Mouse (Mus musculus) intestine, postnatal 0 days (tissue): ENCODE data around the gene Zfp988. TPM values are rescaled to one million over a fixed set of nuclear protein-coding genes. Genes with fewer than 3 reads are reported as not detected.
A peak's percentile ranks its signal among the peaks of the same experiment; 100 is the strongest.
"Not testable (repeated sequence)": the region's sequence is repeated elsewhere in the genome, so short reads cannot be mapped to it uniquely, and the experiment has no call there.

ENCODE experiments used
- ATAC-seq: fragments of 200-750 bp; cut with Nextera tagmentation; 2 replicates; pipeline ENCODE4 v1.8.0; 2017; ENCODE audit warnings: mild to moderate bottlenecking, moderate TSS enrichment, moderate library complexity
- H3K27ac ChIP-seq: fragments of 300-500 bp; sonication (generic); 2 replicates; pipeline ENCODE4 v1.5.1; 2014; ENCODE audit warnings: mild to moderate bottlenecking, low read depth, low read length, moderate library complexity
- H3K27me3 ChIP-seq: fragments of 300-500 bp; sonication (generic); replicated peaks from 2 replicates; pipeline ENCODE4 v1.6.1; 2014; ENCODE audit warnings: low read length, mixed read lengths; ENCODE audit not compliant: control insufficient read depth, insufficient read depth
- H3K36me3 ChIP-seq: fragments of 300-500 bp; sonication (generic); 2 replicates; pipeline ENCODE4 v1.6.1; 2014; ENCODE audit warnings: mild to moderate bottlenecking, moderate library complexity; ENCODE audit not compliant: control insufficient read depth, insufficient read depth
- H3K4me1 ChIP-seq: fragments of 300-500 bp; sonication (generic); replicated peaks from 2 replicates; pipeline ENCODE4 v1.6.1; 2014; ENCODE audit warnings: antibody characterized with exemption, low read length, mixed read lengths; ENCODE audit not compliant: control insufficient read depth, insufficient read depth
- H3K4me2 ChIP-seq: fragments of 300-500 bp; sonication (generic); replicated peaks from 2 replicates; pipeline ENCODE4 v1.6.1; 2014; ENCODE audit warnings: low read depth, mild to moderate bottlenecking, moderate library complexity
- H3K4me3 ChIP-seq: fragments of 300-500 bp; sonication (generic); 2 replicates; pipeline ENCODE4 v1.5.1; 2014; ENCODE audit warnings: low read depth, low read length
- H3K9ac ChIP-seq: fragments of 300-500 bp; sonication (generic); 2 replicates; pipeline ENCODE4 v1.6.1; 2014; ENCODE audit warnings: mild to moderate bottlenecking, low read depth, low read length
- H3K9me3 ChIP-seq: fragments of 300-500 bp; sonication (generic); 2 replicates; pipeline ENCODE4 v1.6.1; 2016; ENCODE audit warnings: mixed run types; ENCODE audit not compliant: control insufficient read depth
- CTCF ChIP-seq: sonication (generic); IDR thresholded peaks from 2 replicates; pipeline ENCODE4 v1.5.1; 2016; ENCODE audit warnings: low read depth, mild to moderate bottlenecking, control low read depth, antibody characterized with exemption, moderate library complexity
- WGBS: fragments of 180-500 bp; shearing (Covaris S2); extraction: QIAGEN DNeasy Blood & Tissue Kit; methylation state at CpG from one replicate; pipeline ENCODE4 v1.1.7; 2014; 5-methylcytosine and 5-hydroxymethylcytosine counted together
- polyA plus RNA-seq: library from polyadenylated mRNA; unstranded; fragments of >200 nt; fragmentation: Nextera tagmentation; extraction: Ambion mirVana; gene quantifications from 2 replicates; pipeline ENCODE4 v1.2.1, GENCODE M21; 2015

Zfp988 gene
- polyA plus RNA-seq, 1 experiment from 2014 or later, result 0.18 TPM

GRCm38 (mm10) chr4:147338032-147338610, 32.6 kb downstream of the Zfp988 start:
- no peak overlapping the region for H3K9ac ChIP-seq
- WGBS, result 70% methylated on average over 5 of the region's 5 CpGs
- H3K9me3 ChIP-seq, result peaks cover 59% of the 10 kb centered on the region
- H3K4me1 ChIP-seq, result no peaks in the 10 kb centered on the region
- H3K27me3 ChIP-seq, result no peaks in the 10 kb centered on the region
- TF ChIP-seq CTCF, result no peak
- no peak overlapping the region for H3K27ac ChIP-seq
- H3K4me2 ChIP-seq, result no peak overlapping the region
- no peak overlapping the region for H3K4me3 ChIP-seq
- no peaks in the 10 kb centered on the region for H3K36me3 ChIP-seq
- ATAC-seq, result peak; percentile 41; the same call in 1 of the 2 replicates

- peaks cover 64% of the 10 kb centered on the region for H3K9me3 ChIP-seq
- not testable (repeated sequence) for H3K4me3 ChIP-seq, H3K4me2 ChIP-seq, ATAC-seq, H3K36me3 ChIP-seq, H3K27ac ChIP-seq, H3K9ac ChIP-seq, H3K27me3 ChIP-seq, H3K4me1 ChIP-seq
- 81% methylated on average over 3 of the region's 3 CpGs for WGBS
Observed at GRCm38 (mm10) chr4:147338706-147339105, 33.2 kb downstream of the Zfp988 start.

DNA sequence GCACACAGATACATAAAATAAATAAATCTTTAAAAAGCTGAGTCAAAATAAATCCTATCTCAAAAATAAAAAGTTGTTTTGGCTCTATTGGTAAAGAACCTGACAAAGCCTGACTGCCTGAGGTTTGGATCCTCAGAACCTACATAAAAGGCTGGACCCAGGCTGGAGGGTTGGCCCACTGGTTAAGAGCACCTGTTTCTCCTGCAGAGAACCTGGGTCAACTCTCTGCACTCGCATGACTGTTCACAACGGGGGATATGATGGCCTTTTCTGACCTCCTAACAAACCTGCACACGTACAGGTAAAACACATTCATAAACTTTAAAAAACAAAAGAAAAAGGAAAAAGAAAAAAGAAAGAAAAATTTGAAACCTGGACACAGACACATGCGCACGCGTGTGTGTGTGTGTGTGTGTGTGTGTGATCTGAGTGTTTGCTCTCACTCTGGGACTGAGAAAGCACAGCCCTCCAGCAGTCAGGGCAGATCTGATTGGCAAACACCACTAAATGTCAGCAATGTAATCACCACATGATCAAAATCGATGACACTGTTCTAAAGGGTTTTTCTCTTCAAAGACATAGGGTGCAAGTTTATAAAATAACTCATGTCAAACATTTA, 34.2 kb downstream of the Zfp988 start:
- H3K4me2 ChIP-seq, H3K27ac ChIP-seq, H3K9ac ChIP-seq, H3K4me3 ChIP-seq, H3K4me1 ChIP-seq, ATAC-seq, H3K27me3 ChIP-seq, H3K36me3 ChIP-seq: not testable (repeated sequence)
- H3K9me3 ChIP-seq, result peaks cover 59% of the 10 kb centered on the region
- WGBS, result 71% methylated on average over 7 of the region's 7 CpGs

DNA sequence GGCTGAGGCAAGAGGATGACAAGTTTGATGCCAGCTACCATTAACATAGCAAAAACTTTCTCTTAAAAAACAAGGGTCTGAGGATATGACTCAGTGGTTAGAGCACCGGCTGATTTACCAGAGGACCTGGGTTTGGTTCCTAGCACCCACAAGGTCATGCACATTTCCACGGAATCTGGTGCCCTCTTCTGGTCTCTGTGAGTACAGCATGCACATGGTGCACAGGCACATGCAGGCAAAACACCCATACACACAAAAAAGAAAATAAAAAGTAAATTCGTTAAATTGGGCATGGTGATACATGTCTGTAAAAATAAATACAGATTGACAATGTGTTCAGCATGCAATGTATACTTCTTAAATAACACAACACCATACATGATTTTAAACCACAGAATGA, 34.8 kb downstream of the Zfp988 start:
- H3K9me3 ChIP-seq, result peaks cover 56% of the 10 kb centered on the region
- 62% methylated on average over 3 of the region's 3 CpGs for WGBS
- H3K4me3 ChIP-seq, H3K9ac ChIP-seq, H3K4me2 ChIP-seq, ATAC-seq, H3K4me1 ChIP-seq, H3K27ac ChIP-seq, H3K27me3 ChIP-seq, H3K36me3 ChIP-seq: not testable (repeated sequence)

DNA sequence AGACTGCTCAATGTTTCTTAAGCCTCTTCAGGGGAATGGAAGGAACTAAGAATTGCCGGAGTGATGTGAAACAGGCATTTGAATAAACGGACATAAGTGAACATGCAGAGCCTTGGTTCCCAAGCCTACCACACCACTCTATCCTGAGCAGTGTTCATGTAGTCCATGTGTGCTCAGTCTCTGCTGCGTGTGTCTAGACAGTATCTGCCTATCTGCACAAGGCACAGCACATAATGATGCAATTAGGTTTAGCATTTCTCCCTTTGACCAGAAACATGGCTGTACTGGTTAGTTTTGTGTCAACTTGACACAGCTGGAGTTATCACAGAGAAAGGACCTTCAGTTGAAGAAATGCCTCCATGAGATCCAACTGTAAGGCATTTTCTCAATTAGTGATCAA, 35.4 kb downstream of the Zfp988 start:
- not testable (repeated sequence) for H3K27ac ChIP-seq, ATAC-seq, H3K36me3 ChIP-seq, H3K9ac ChIP-seq, H3K4me1 ChIP-seq, H3K27me3 ChIP-seq, H3K4me3 ChIP-seq, H3K4me2 ChIP-seq
- H3K9me3 ChIP-seq, result peaks cover 50% of the 10 kb centered on the region
- 83% methylated on average over 3 of the region's 3 CpGs for WGBS

DNA sequence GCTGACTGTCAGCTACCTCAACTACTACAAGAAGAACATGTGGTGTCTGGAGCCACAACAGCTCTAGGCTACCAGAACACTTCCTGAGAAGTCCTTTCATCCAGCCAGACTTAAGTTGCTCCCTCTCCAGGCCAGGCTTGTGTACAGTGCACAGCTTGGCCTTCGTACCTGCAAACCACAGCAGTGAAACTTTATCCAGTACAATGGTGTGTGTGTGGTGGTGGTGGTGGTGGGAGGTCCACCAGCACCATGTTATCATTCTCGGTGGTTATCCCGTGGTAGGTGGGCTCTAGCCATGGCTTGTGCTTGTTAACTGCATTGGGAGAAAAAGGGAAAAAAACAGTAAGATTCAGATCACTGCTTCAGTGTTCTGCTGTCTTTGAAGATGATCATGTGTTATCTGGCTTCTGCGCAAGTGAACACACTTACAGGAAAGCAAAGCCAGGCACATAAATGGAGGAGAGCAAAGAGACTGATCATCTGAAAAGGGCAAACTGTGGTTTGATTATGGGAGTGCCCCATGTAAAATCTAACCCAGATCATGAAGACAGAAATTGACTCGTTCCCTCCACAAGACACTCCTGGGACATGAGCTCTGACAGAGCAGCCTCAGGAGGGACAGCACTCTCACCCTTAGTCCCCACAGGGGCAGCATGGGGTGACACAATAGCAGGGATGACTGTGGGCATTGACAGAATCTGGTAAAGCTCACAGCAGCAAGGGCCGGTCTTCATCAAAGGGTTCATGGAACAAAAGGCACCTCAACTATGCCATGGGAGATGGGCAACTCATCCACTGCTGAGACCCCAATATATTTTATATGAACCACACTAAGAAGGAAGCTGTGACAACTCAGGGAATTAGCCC, 37.8 kb downstream of the Zfp988 start:
- not testable (repeated sequence) for H3K4me1 ChIP-seq, H3K4me2 ChIP-seq, H3K27ac ChIP-seq, H3K4me3 ChIP-seq, H3K27me3 ChIP-seq, H3K9ac ChIP-seq, H3K36me3 ChIP-seq
- WGBS, result 75% methylated on average over 6 of the region's 6 CpGs
- peaks cover 35% of the 10 kb centered on the region for H3K9me3 ChIP-seq
- ATAC-seq, result peak; percentile 80

DNA sequence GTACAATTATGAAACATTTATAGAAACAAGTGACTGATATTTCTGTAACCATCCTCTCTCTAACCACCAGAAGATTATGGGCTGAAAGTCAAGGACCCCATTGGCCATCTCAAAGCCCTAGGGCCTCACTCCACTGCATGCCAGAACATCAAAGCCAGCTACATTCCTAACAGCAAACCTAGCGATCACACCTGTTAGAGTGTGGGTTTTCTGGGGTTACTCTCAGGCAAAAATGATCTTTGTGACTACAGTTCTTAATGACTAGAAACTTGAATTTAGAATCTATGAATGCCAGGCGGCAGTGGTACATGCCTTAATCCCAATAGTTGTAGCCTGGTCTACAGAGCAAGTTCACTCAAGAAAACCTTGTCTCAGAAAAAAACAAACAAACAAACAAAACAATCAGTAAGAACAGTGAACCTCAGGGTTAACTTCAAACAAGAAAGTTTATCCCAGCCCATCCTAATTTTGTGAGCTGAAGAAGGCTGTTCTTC, 39.6 kb downstream of the Zfp988 start:
- 85% methylated on average over 2 of the region's 2 CpGs for WGBS
- H3K4me3 ChIP-seq, H3K27me3 ChIP-seq, ATAC-seq, H3K9ac ChIP-seq, H3K4me2 ChIP-seq, H3K27ac ChIP-seq, H3K36me3 ChIP-seq, H3K4me1 ChIP-seq: not testable (repeated sequence)
- H3K9me3 ChIP-seq, result peaks cover 42% of the 10 kb centered on the region

GRCm38 (mm10) chr4:147346361-147347035, 41.0 kb downstream of the Zfp988 start:
- peaks cover 48% of the 10 kb centered on the region for H3K9me3 ChIP-seq
- not testable (repeated sequence) for H3K36me3 ChIP-seq, H3K4me2 ChIP-seq, H3K27me3 ChIP-seq, H3K9ac ChIP-seq, H3K4me3 ChIP-seq, H3K4me1 ChIP-seq, ATAC-seq, H3K27ac ChIP-seq
- WGBS, result 62% methylated on average over 4 of the region's 4 CpGs
